Mouse (Mus musculus): Measurements from ENCODE around the gene Klhl35.

- TF ChIP-seq GATA1 (IDR thresholded peaks at IDR 0.05; ENCODE audit: borderline replicate concordance, low read length): no peak
- TF ChIP-seq FLI1 (IDR thresholded peaks at IDR 0.05; ENCODE audit: low read length): no peak
Measured at GRCm38 (mm10) chr7:99474836-99475561, 9.2 kb downstream of the Klhl35 start.

All from megakaryocyte, embryonic 14.5 days (primary cell).